Mouse (Mus musculus) adrenal gland, adult 10 weeks (tissue): ENCODE results near the gene Cask. TPM values are rescaled to one million over a fixed set of nuclear protein-coding genes. Genes with fewer than 3 reads are reported as not detected.

Experiments
- polyA plus RNA-seq: library from polyadenylated mRNA; stranded (reverse); fragments of 350-450 nt; fragmentation: Illumina TruSeq; extraction: RNeasy Lipid Tissue Mini Kit (QIAGEN cat#74804); gene quantifications from one replicate; pipeline ENCODE4 v1.2.3, GENCODE M21; 2014; ENCODE audit warnings: low read depth, low replicate concordance

Cask gene
- polyA plus RNA-seq: 71.7 TPM

DNA sequence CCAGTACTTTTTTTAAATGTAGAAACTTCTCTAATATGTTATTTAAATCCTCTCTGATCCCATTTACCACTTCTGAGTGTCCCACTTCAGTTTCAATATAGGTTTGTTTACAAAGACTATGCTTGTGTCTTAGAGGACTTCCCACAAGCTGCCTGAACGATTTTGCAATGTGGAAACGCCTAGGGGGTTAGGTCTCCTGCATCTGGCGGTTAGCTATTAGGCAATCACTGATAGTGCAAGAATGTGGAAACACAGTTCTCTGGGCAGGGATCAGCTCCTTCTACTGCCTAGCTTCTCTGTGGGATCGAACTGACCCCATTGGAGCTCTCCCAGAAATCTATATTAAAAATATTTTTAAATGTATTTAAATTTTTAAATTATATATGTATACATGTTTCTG is at the start of gene Cask:
Gene Cask (minus strand): TSS at position 83 of the 400 bp plus-strand sequence.

DNA sequence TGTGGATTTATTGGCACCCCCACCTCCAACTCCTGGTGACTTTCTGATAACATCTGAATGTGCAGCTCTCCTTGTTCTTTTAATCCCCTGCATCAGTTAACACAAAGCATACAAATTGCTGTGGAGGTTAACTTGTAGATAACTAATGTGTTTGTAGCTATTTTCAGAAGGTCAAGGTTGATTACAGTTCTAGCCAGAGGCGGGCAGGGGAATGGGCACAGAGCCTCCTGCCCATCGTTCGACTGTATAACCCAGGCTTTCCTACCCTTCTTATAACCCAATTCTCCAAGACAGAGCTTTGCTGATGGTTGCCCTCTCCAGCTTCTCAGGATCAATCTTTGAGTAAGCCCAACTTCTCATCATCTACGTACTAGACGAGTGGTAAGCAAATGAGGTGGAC is 190.1 kb downstream of the Cask start, which contains the start of gene Gpr82:
Gene Gpr82 (plus strand): TSS at position 301 of the 400 bp plus-strand sequence.

DNA sequence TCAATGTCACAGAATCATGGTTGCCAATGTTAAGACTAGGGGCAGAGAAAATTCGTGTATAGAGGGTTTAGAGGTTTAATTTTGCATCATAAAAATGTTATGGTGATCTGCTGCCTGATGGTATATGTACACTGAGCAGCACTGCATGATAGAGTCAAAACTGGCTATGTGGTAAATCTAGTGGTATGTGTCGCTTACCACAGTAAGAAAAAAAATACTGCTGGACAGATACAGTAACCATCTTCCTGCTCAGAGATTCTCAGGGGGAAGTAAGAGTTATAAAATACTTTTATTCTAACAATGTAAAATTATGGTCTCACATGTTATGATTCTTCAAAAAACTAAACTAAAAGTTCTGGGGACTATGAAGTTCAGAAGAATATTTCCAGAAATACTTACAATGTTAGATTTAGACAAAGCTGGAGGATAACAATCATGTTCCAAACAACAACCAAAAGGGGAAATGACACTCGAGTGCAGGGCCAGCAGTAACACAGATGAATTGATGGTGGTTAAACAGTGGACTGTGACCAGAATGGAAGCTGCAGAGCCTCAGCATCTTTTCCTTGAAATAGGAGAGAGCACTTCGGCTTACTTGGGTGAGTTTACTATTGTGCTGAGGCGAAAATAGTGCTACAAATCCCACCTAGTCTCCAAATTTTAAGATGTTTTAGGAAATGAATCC is 219.4 kb downstream of the Cask start, which contains the start of gene Gpr34:
Gene Gpr34 (plus strand): TSS at position 491 of the 685 bp plus-strand sequence.

Other genes starting within 250 kb of the Cask start
- 6.5 TPM for gene Gpr34, start 219.3 kb downstream of the Cask start, polyA plus RNA-seq
- gene Gpr82, start 190.0 kb downstream of the Cask start, polyA plus RNA-seq: 0.47 TPM